Mouse (Mus musculus) neural tube, embryonic 13.5 days (tissue): Measurements from ENCODE around the gene Mvp. TPM values are rescaled to one million over a fixed set of nuclear protein-coding genes. Genes with fewer than 3 reads are reported as not detected.

Experiments
- ATAC-seq: fragments of 200-750 bp; cut with Nextera tagmentation; 2 replicates; pipeline ENCODE4 v1.8.0; 2017; ENCODE audit warnings: low read depth, mild to moderate bottlenecking, moderate TSS enrichment, moderate library complexity
- H3K27ac ChIP-seq: fragments of 300-500 bp; sonication (generic); replicated peaks from 2 replicates; pipeline ENCODE4 v1.5.1; 2015; ENCODE audit warnings: moderate library complexity, mild to moderate bottlenecking, inconsistent platforms
- H3K27me3 ChIP-seq: fragments of 300-500 bp; sonication (generic); 2 replicates; pipeline ENCODE4 v1.6.1; 2015; ENCODE audit warnings: mild to moderate bottlenecking, inconsistent platforms
- H3K36me3 ChIP-seq: fragments of 300-500 bp; sonication (generic); 2 replicates; pipeline ENCODE4 v1.6.1; 2015; ENCODE audit warnings: mild to moderate bottlenecking, inconsistent platforms
- H3K4me1 ChIP-seq: fragments of 300-500 bp; sonication (generic); replicated peaks from 2 replicates; pipeline ENCODE4 v1.6.1; 2015; ENCODE audit warnings: inconsistent platforms
- H3K4me2 ChIP-seq: fragments of 300-500 bp; sonication (generic); 2 replicates; pipeline ENCODE4 v1.6.1; 2015; ENCODE audit warnings: inconsistent platforms, mild to moderate bottlenecking, moderate library complexity
- H3K4me3 ChIP-seq: fragments of 300-500 bp; sonication (generic); 2 replicates; pipeline ENCODE4 v1.5.1; 2015; ENCODE audit warnings: mild to moderate bottlenecking, inconsistent platforms
- H3K9ac ChIP-seq: fragments of 300-500 bp; sonication (generic); 2 replicates; pipeline ENCODE4 v1.6.1; 2015; ENCODE audit warnings: moderate library complexity, mild to moderate bottlenecking, inconsistent platforms
- H3K9me3 ChIP-seq: fragments of 300-500 bp; sonication (generic); 2 replicates; pipeline ENCODE4 v1.6.1; 2016; ENCODE audit warnings: inconsistent platforms
- WGBS: fragments of 180-500 bp; shearing (Covaris S2); methylation state at CpG from one replicate; pipeline ENCODE4 v1.1.7; 2015; 5-methylcytosine and 5-hydroxymethylcytosine counted together
- polyA plus RNA-seq: library from polyadenylated mRNA; unstranded; fragments of >200 nt; fragmentation: Nextera tagmentation; extraction: Ambion mirVana; gene quantifications from 2 replicates; pipeline ENCODE4 v1.2.1, GENCODE M21; 2015

Gene Mvp
- polyA plus RNA-seq, 1 experiment from 2014 or later, result 7.2 TPM

- peaks cover 16% of the 10 kb centered on the region for H3K4me1 ChIP-seq
- H3K36me3 ChIP-seq, result peaks cover 37% of the 10 kb centered on the region
- H3K9ac ChIP-seq, result no peak overlapping the region
- WGBS, result 95% methylated on average over 2 of the region's 2 CpGs
- no peaks in the 10 kb centered on the region for H3K27me3 ChIP-seq
- ATAC-seq, result no peak
- H3K4me2 ChIP-seq, result no peak overlapping the region
- no peak overlapping the region for H3K4me3 ChIP-seq
- H3K27ac ChIP-seq, result no peak overlapping the region
- no peaks in the 10 kb centered on the region for H3K9me3 ChIP-seq
Measured at GRCm38 (mm10) chr7:126981601-126982000, 32.8 kb downstream of the Mvp start.

- no peaks in the 10 kb centered on the region for H3K27me3 ChIP-seq
- no peak overlapping the region for H3K4me2 ChIP-seq
- no peak for ATAC-seq
- H3K36me3 ChIP-seq, result peaks cover 37% of the 10 kb centered on the region
- no peak overlapping the region for H3K9ac ChIP-seq
- no peak overlapping the region for H3K27ac ChIP-seq
- WGBS, result 95% methylated on average over 6 of the region's 6 CpGs
- peaks cover 20% of the 10 kb centered on the region for H3K4me1 ChIP-seq
- H3K9me3 ChIP-seq, result no peaks in the 10 kb centered on the region
- H3K4me3 ChIP-seq, result no peak overlapping the region
Measured at GRCm38 (mm10) chr7:126978841-126979240, 35.6 kb downstream of the Mvp start.

GRCm38 (mm10) chr7:126976878-126977459, 37.5 kb downstream of the Mvp start:
- peak overlapping the region; percentile 98 for H3K9ac ChIP-seq
- WGBS, result 29% methylated on average over 14 of the region's 14 CpGs
- no peak for ATAC-seq

GRCm38 (mm10) chr7:126975950-126976866, 38.2 kb downstream of the Mvp start, which contains the start of gene Cdiptos:
Cdiptos (minus strand) TSS chr7:126976098.
- under 1% methylated on average over 55 of the region's 55 CpGs for whole genome bisulfite sequencing
- H3K27ac ChIP-seq, result peak within 1 kb of the TSS; percentile 98
- no peaks in the 10 kb centered on the region for H3K27me3 ChIP-seq
- peak within 1 kb of the TSS; percentile 98 for H3K9ac ChIP-seq
- ATAC-seq, result peak; percentile 96
- peaks cover 47% of the 10 kb centered on the region for H3K36me3 ChIP-seq
- H3K4me1 ChIP-seq, result peaks cover 20% of the 10 kb centered on the region
- H3K4me2 ChIP-seq, result peak within 1 kb of the TSS; percentile 91
- H3K4me3 ChIP-seq, result peak within 1 kb of the TSS; percentile 99
- no peaks in the 10 kb centered on the region for H3K9me3 ChIP-seq

More at GRCm38 (mm10) chr7:126976878-126977459, 37.5 kb downstream of the Mvp start:
- Histone ChIP-seq H3K27me3 (no peaks in the 10 kb centered on the region), H3K4me2 (peak overlapping the region; percentile 91), H3K4me1 (peaks cover 20% of the 10 kb centered on the region), H3K27ac (peak overlapping the region; percentile 98), H3K36me3 (peaks cover 44% of the 10 kb centered on the region), H3K9me3 (no peaks in the 10 kb centered on the region), H3K4me3 (peak overlapping the region; percentile 99)

GRCm38 (mm10) chr7:126975893-126975949, 38.7 kb downstream of the Mvp start, which contains the start of gene Cdipt:
Cdipt (plus strand) TSS chr7:126975914.
- Histone ChIP-seq H3K4me2 (peak within 1 kb of the TSS; percentile 91), H3K9ac (peak within 1 kb of the TSS; percentile 98), H3K27me3 (no peaks in the 10 kb centered on the region), H3K9me3 (no peaks in the 10 kb centered on the region), H3K4me1 (peaks cover 20% of the 10 kb centered on the region), H3K36me3 (peaks cover 48% of the 10 kb centered on the region), H3K27ac (peak within 1 kb of the TSS; percentile 98), H3K4me3 (peak within 1 kb of the TSS; percentile 99)
- ATAC-seq, result no peak
- 0% methylated on average over 1 of the region's 1 CpGs for WGBS

GRCm38 (mm10) chr7:126975493-126975892, 38.9 kb downstream of the Mvp start:
- Histone ChIP-seq H3K4me1 (peaks cover 20% of the 10 kb centered on the region), H3K36me3 (peaks cover 49% of the 10 kb centered on the region), H3K4me3 (peak overlapping the region; percentile 99), H3K27ac (0 out of 2 replicates have a peak overlapping the region, but pooled peaks have one; percentile 52), H3K9ac (no peak overlapping the region), H3K9me3 (no peaks in the 10 kb centered on the region), H3K4me2 (peak overlapping the region; percentile 91), H3K27me3 (no peaks in the 10 kb centered on the region)
- ATAC-seq, result peak; percentile 7
- 11% methylated on average over 8 of the region's 8 CpGs for WGBS

GRCm38 (mm10) chr7:126967361-126967760, 47.1 kb downstream of the Mvp start:
- H3K27me3 ChIP-seq, result peaks cover 17% of the 10 kb centered on the region
- H3K4me1 ChIP-seq, result no peaks in the 10 kb centered on the region
- no peak overlapping the region for H3K4me3 ChIP-seq
- no peak overlapping the region for H3K27ac ChIP-seq
- no peak for ATAC-seq
- H3K4me2 ChIP-seq, result no peak overlapping the region
- WGBS, result 69% methylated on average over 6 of the region's 6 CpGs
- no peak overlapping the region for H3K9ac ChIP-seq
- H3K36me3 ChIP-seq, result peaks cover 92% of the 10 kb centered on the region
- no peaks in the 10 kb centered on the region for H3K9me3 ChIP-seq

- 60% methylated on average over 3 of the region's 3 CpGs for WGBS
- Histone ChIP-seq H3K9me3 (no peaks in the 10 kb centered on the region), H3K4me3 (no peak overlapping the region), H3K4me1 (no peaks in the 10 kb centered on the region), H3K27me3 (peaks cover 35% of the 10 kb centered on the region), H3K36me3 (peaks cover 92% of the 10 kb centered on the region), H3K27ac (no peak overlapping the region), H3K4me2 (no peak overlapping the region), H3K9ac (no peak overlapping the region)
- no peak for ATAC-seq
Measured at GRCm38 (mm10) chr7:126965568-126965967, 48.9 kb downstream of the Mvp start.

GRCm38 (mm10) chr7:126963548-126964286, 50.7 kb downstream of the Mvp start:
- Histone ChIP-seq H3K27me3 (peaks cover 39% of the 10 kb centered on the region), H3K27ac (no peak overlapping the region), H3K4me3 (no peak overlapping the region), H3K9me3 (no peaks in the 10 kb centered on the region), H3K9ac (peak overlapping the region; percentile 12; the same call in 1 of the 2 replicates), H3K4me2 (no peak overlapping the region), H3K36me3 (peaks cover 92% of the 10 kb centered on the region), H3K4me1 (no peaks in the 10 kb centered on the region)
- 25% methylated on average over 19 of the region's 19 CpGs for WGBS
- no peak for ATAC-seq

- H3K4me3 ChIP-seq, result no peak overlapping the region
- H3K4me1 ChIP-seq, result no peaks in the 10 kb centered on the region
- H3K9ac ChIP-seq, result no peak overlapping the region
- H3K4me2 ChIP-seq, result no peak overlapping the region
- H3K36me3 ChIP-seq, result peaks cover 91% of the 10 kb centered on the region
- ATAC-seq, result no peak
- no peaks in the 10 kb centered on the region for H3K9me3 ChIP-seq
- H3K27me3 ChIP-seq, result peaks cover 39% of the 10 kb centered on the region
- no peak overlapping the region for H3K27ac ChIP-seq
- 87% methylated on average over 4 of the region's 4 CpGs for WGBS
Measured at GRCm38 (mm10) chr7:126961965-126962364, 52.5 kb downstream of the Mvp start.

- Histone ChIP-seq H3K36me3 (peaks cover 92% of the 10 kb centered on the region), H3K4me3 (no peak overlapping the region), H3K9ac (no peak overlapping the region), H3K4me1 (no peaks in the 10 kb centered on the region), H3K27me3 (peaks cover 39% of the 10 kb centered on the region), H3K4me2 (no peak overlapping the region), H3K27ac (no peak overlapping the region), H3K9me3 (no peaks in the 10 kb centered on the region)
- 82% methylated on average over 5 of the region's 5 CpGs for WGBS
- no peak for ATAC-seq
Measured at GRCm38 (mm10) chr7:126961095-126961494, 53.3 kb downstream of the Mvp start.

- H3K9ac ChIP-seq, result no peak overlapping the region
- 52% methylated on average over 9 of the region's 9 CpGs for WGBS
Measured at GRCm38 (mm10) chr7:126959780-126960179, 54.6 kb downstream of the Mvp start.

More at GRCm38 (mm10) chr7:126959780-126960179, 54.6 kb downstream of the Mvp start:
- peaks cover 88% of the 10 kb centered on the region for H3K36me3 ChIP-seq
- no peak overlapping the region for H3K27ac ChIP-seq
- H3K27me3 ChIP-seq, result peaks cover 39% of the 10 kb centered on the region
- H3K4me3 ChIP-seq, result no peak overlapping the region
- H3K9me3 ChIP-seq, result no peaks in the 10 kb centered on the region
- ATAC-seq, result no peak
- H3K4me2 ChIP-seq, result no peak overlapping the region
- H3K4me1 ChIP-seq, result no peaks in the 10 kb centered on the region
